In the genomic region with DNA sequence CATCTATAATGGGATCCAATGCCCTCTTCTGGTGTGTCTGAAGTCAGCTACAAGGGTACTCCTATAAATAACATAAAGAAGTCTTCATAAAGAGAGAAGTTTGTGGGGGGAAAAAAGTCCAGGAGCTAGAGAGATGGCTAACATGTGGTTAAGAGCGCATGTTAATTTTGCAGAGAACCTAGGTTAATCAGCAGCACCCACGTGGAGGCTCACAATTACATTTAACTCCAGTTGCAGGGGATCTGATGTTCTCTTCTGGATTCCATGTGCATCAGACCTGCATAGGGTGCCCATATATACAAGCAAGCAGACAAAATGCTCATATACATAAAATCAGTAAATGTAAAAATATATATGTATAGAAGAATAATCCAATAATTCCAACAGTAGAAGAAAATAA, we compare ENCODE assay signal across 10 mouse cellular contexts. TPM values are rescaled to one million over a fixed set of nuclear protein-coding genes. Genes with fewer than 3 reads are reported as not detected.
DNase-seq lines count a peak whose midpoint lies in the region; ATAC-seq and TF ChIP-seq lines count a peak whose summit lies in the region.
"Had no signal": no experiment of that assay in that cellular context is flagged by ENCODE, and none has a peak within 500 bp of the region (broad histone marks: within the 10 kb centered on the region; RNA-seq: fewer than 3 reads in every experiment).

No protein-coding gene starts in this region.

- DNase-seq in kidney, adult 18-20 months = no peak
- no peak for DNase-seq in left cerebral cortex, adult 8-10 months (ENCODE audit: low spot score in 2 of 2)
- no peak for DNase-seq in left cerebral cortex, postnatal 4 days
- DNase-seq: kidney, postnatal 10 days; thymus, adult 2 months had no signal

- H3K9me3 ChIP-seq in kidney, embryonic 16.5 days (ENCODE audit: low read length) = no peaks in the 10 kb centered on the region
- no peaks in the 10 kb centered on the region for H3K9me3 ChIP-seq in embryonic facial prominence, embryonic 13.5 days
- no peaks in the 10 kb centered on the region for H3K9me3 ChIP-seq in intestine, postnatal 0 days (ENCODE audit: control insufficient read depth)
- H3K9me3 ChIP-seq in neural tube, embryonic 13.5 days = no peaks in the 10 kb centered on the region

- H3K4me2 ChIP-seq in kidney, embryonic 16.5 days (replicated peaks; ENCODE audit: low read depth, low read length) = peak overlapping the region; percentile 85
- peak overlapping the region; percentile 77 for H3K4me2 ChIP-seq in embryonic facial prominence, embryonic 13.5 days
- H3K4me2 ChIP-seq in intestine, postnatal 0 days (replicated peaks; ENCODE audit: low read depth) = peak overlapping the region; percentile 82
- peak overlapping the region; percentile 94 for H3K4me2 ChIP-seq in neural tube, embryonic 13.5 days

- no peak for TF ChIP-seq CTCF in intestine, postnatal 0 days (IDR thresholded peaks at IDR 0.05; ENCODE audit: low read depth)

- H3K9ac ChIP-seq in kidney, embryonic 16.5 days (replicated peaks; ENCODE audit: low read length) = peak overlapping the region; percentile 60; the same call in 1 of the 2 replicates
- H3K9ac ChIP-seq in embryonic facial prominence, embryonic 13.5 days = 0 out of 2 replicates have a peak overlapping the region, but pooled peaks have one; percentile 1
- no peak overlapping the region for H3K9ac ChIP-seq in intestine, postnatal 0 days (ENCODE audit: low read depth, low read length)
- no peak overlapping the region for H3K9ac ChIP-seq in neural tube, embryonic 13.5 days

- H3K4me3 ChIP-seq in kidney, embryonic 16.5 days (ENCODE audit: low read length) = peak overlapping the region; percentile 36
- H3K4me3 ChIP-seq in embryonic facial prominence, embryonic 13.5 days = peak overlapping the region; percentile 96
- peak overlapping the region; percentile 78; the same call in 1 of the 2 replicates for H3K4me3 ChIP-seq in intestine, postnatal 0 days (ENCODE audit: low read depth, low read length)
- peak overlapping the region; percentile 74 for H3K4me3 ChIP-seq in neural tube, embryonic 13.5 days

- peaks cover 15% of the 10 kb centered on the region; the same call in 1 of the 2 replicates for H3K36me3 ChIP-seq in kidney, embryonic 16.5 days (ENCODE audit: insufficient read depth, low read length)
- H3K36me3 ChIP-seq in embryonic facial prominence, embryonic 13.5 days = peaks cover 25% of the 10 kb centered on the region
- peaks cover 16% of the 10 kb centered on the region for H3K36me3 ChIP-seq in intestine, postnatal 0 days (ENCODE audit: control insufficient read depth, insufficient read depth)
- H3K36me3 ChIP-seq in neural tube, embryonic 13.5 days = peaks cover 24% of the 10 kb centered on the region

- intact Hi-C loops in left cerebral cortex, postnatal 4 days (cut with DNase I) = no loop called here

- ATAC-seq in kidney, embryonic 16.5 days (ENCODE audit: low FRiP score, low TSS enrichment) = no peak
- no peak for ATAC-seq in embryonic facial prominence, embryonic 13.5 days (ENCODE audit: insufficient number of reproducible peaks, insufficient read depth, low FRiP score, low TSS enrichment, low read depth)
- ATAC-seq in intestine, postnatal 0 days = no peak
- no peak for ATAC-seq in neural tube, embryonic 13.5 days (ENCODE audit: low read depth)
- no peak for ATAC-seq in megakaryocyte progenitor cell, adult 5-6 weeks (replicated peaks; ENCODE audit: poor library complexity)

- WGBS in kidney, embryonic 16.5 days = 52% methylated on average over 2 of the region's 2 CpGs
- 52% methylated on average over 2 of the region's 2 CpGs for WGBS in embryonic facial prominence, embryonic 13.5 days
- 35% methylated on average over 2 of the region's 2 CpGs for WGBS in intestine, postnatal 0 days
- 64% methylated on average over 2 of the region's 2 CpGs for WGBS in neural tube, embryonic 13.5 days

- peaks cover 42% of the 10 kb centered on the region for H3K4me1 ChIP-seq in kidney, embryonic 16.5 days (ENCODE audit: insufficient read depth, low read length)
- peaks cover 36% of the 10 kb centered on the region for H3K4me1 ChIP-seq in embryonic facial prominence, embryonic 13.5 days
- H3K4me1 ChIP-seq in intestine, postnatal 0 days (replicated peaks; ENCODE audit: control insufficient read depth, insufficient read depth, low read length) = 0 out of 2 replicates have a peak, but pooled peaks cover 19% of the 10 kb centered on the region
- H3K4me1 ChIP-seq in neural tube, embryonic 13.5 days (replicated peaks) = peaks cover 56% of the 10 kb centered on the region

- H3K27ac ChIP-seq in kidney, embryonic 16.5 days (ENCODE audit: low read length) = no peak overlapping the region
- no peak overlapping the region for H3K27ac ChIP-seq in embryonic facial prominence, embryonic 13.5 days
- H3K27ac ChIP-seq in intestine, postnatal 0 days (ENCODE audit: low read depth, low read length) = no peak overlapping the region
- H3K27ac ChIP-seq in neural tube, embryonic 13.5 days (replicated peaks) = no peak overlapping the region

- no peaks in the 10 kb centered on the region for H3K27me3 ChIP-seq in kidney, embryonic 16.5 days (ENCODE audit: insufficient read depth, low read length)
- no peaks in the 10 kb centered on the region for H3K27me3 ChIP-seq in embryonic facial prominence, embryonic 13.5 days
- no peaks in the 10 kb centered on the region for H3K27me3 ChIP-seq in intestine, postnatal 0 days (replicated peaks; ENCODE audit: control insufficient read depth, insufficient read depth, low read length)
- no peaks in the 10 kb centered on the region for H3K27me3 ChIP-seq in neural tube, embryonic 13.5 days

RNA-seq across cellular contexts. Expression of a gene that starts 2.6 kb away (rescaled TPM):
- 20.7 and 20.8 TPM in 2 replicates for polyA plus RNA-seq in kidney, embryonic 16.5 days (2015; fragmentation: Nextera tagmentation; extraction: Ambion mirVana)
- polyA plus RNA-seq in embryonic facial prominence, embryonic 13.5 days (2015; fragmentation: Nextera tagmentation; extraction: Ambion mirVana) = 28.4 and 30.3 TPM in 2 replicates
- 10.6 and 11.3 TPM in 2 replicates for polyA plus RNA-seq in intestine, postnatal 0 days (2015; fragmentation: Nextera tagmentation; extraction: Ambion mirVana)
- polyA plus RNA-seq in neural tube, embryonic 13.5 days (2015; fragmentation: Nextera tagmentation; extraction: Ambion mirVana) = 27.7 and 29.6 TPM in 2 replicates
- 58.1 and 58.5 TPM in 2 replicates for total RNA-seq in megakaryocyte progenitor cell, adult 5-6 weeks (2015)
- 63.6 and 72.5 TPM in 2 replicates for total RNA-seq in megakaryocyte progenitor cell, adult 5-6 weeks (2017)
- total RNA-seq in left cerebral cortex, adult 8-10 months (2022) = 100 to 1,000 TPM; 112 to 132 (median 120) TPM
- total RNA-seq in left cerebral cortex, postnatal 4 days (2021) = 100 to 1,000 TPM; 168 to 170 TPM

RNA-seq across cellular contexts. Expression of a gene that starts 15.4 kb away (rescaled TPM):
- polyA plus RNA-seq in kidney, embryonic 16.5 days (2015; fragmentation: Nextera tagmentation; extraction: Ambion mirVana) = 14.7 and 17.1 TPM in 2 replicates
- polyA plus RNA-seq in embryonic facial prominence, embryonic 13.5 days (2015; fragmentation: Nextera tagmentation; extraction: Ambion mirVana) = 4.3 and 4.6 TPM in 2 replicates
- 17.4 and 20.6 TPM in 2 replicates for polyA plus RNA-seq in intestine, postnatal 0 days (2015; fragmentation: Nextera tagmentation; extraction: Ambion mirVana)
- 4.9 and 5.1 TPM in 2 replicates for polyA plus RNA-seq in neural tube, embryonic 13.5 days (2015; fragmentation: Nextera tagmentation; extraction: Ambion mirVana)
- total RNA-seq in megakaryocyte progenitor cell, adult 5-6 weeks (2015) = 0.37 and 0.39 TPM in 2 replicates
- 0.98 and 1.2 TPM in 2 replicates for total RNA-seq in megakaryocyte progenitor cell, adult 5-6 weeks (2017)
- total RNA-seq in left cerebral cortex, adult 8-10 months (2022) = 1 to 10 TPM; 3.3 to 4.9 (median 3.9) TPM
- total RNA-seq in left cerebral cortex, postnatal 4 days (2021) = 1 to 10 TPM; 2.7 to 3.5 TPM

RNA-seq across cellular contexts. Expression of a gene that starts 26.2 kb away (rescaled TPM):
- 56.8 and 58.8 TPM in 2 replicates for polyA plus RNA-seq in kidney, embryonic 16.5 days (2015; fragmentation: Nextera tagmentation; extraction: Ambion mirVana)
- polyA plus RNA-seq in embryonic facial prominence, embryonic 13.5 days (2015; fragmentation: Nextera tagmentation; extraction: Ambion mirVana) = 49.3 and 49.5 TPM in 2 replicates
- polyA plus RNA-seq in intestine, postnatal 0 days (2015; fragmentation: Nextera tagmentation; extraction: Ambion mirVana) = 10.0 and 10.8 TPM in 2 replicates
- polyA plus RNA-seq in neural tube, embryonic 13.5 days (2015; fragmentation: Nextera tagmentation; extraction: Ambion mirVana) = 18.7 and 22.8 TPM in 2 replicates
- total RNA-seq in megakaryocyte progenitor cell, adult 5-6 weeks (2015) = 14.3 and 16.9 TPM in 2 replicates
- total RNA-seq in megakaryocyte progenitor cell, adult 5-6 weeks (2017) = 15.5 and 23.7 TPM in 2 replicates
- total RNA-seq in left cerebral cortex, adult 8-10 months (2022) = 10 to 100 TPM; 23.4 to 26.9 (median 24.4) TPM
- total RNA-seq in left cerebral cortex, postnatal 4 days (2021) = 10 to 100 TPM; 16.1 to 18.7 TPM

RNA-seq across cellular contexts. Expression of a gene that starts 29.5 kb away (rescaled TPM):
- polyA plus RNA-seq in kidney, embryonic 16.5 days (2015; fragmentation: Nextera tagmentation; extraction: Ambion mirVana) = 72.7 and 75.5 TPM in 2 replicates
- 60.5 and 65.9 TPM in 2 replicates for polyA plus RNA-seq in embryonic facial prominence, embryonic 13.5 days (2015; fragmentation: Nextera tagmentation; extraction: Ambion mirVana)
- 21.9 and 25.6 TPM in 2 replicates for polyA plus RNA-seq in intestine, postnatal 0 days (2015; fragmentation: Nextera tagmentation; extraction: Ambion mirVana)
- 54.1 and 57.1 TPM in 2 replicates for polyA plus RNA-seq in neural tube, embryonic 13.5 days (2015; fragmentation: Nextera tagmentation; extraction: Ambion mirVana)
- total RNA-seq in megakaryocyte progenitor cell, adult 5-6 weeks (2015) = 45.1 and 46.4 TPM in 2 replicates
- 67.5 and 80.6 TPM in 2 replicates for total RNA-seq in megakaryocyte progenitor cell, adult 5-6 weeks (2017)
- total RNA-seq in left cerebral cortex, adult 8-10 months (2022) = 10 to 100 TPM; 58.6 to 61.1 (median 59.1) TPM
- total RNA-seq in left cerebral cortex, postnatal 4 days (2021) = 10 to 100 TPM; 34.4 to 38.2 TPM

RNA-seq across cellular contexts. Expression of a gene that starts 49.0 kb away (rescaled TPM):
- 0.07 TPM in 1 of 2 replicates, not detected in the other for polyA plus RNA-seq in kidney, embryonic 16.5 days (2015; fragmentation: Nextera tagmentation; extraction: Ambion mirVana)
- not detected in 2 replicates for polyA plus RNA-seq in embryonic facial prominence, embryonic 13.5 days (2015; fragmentation: Nextera tagmentation; extraction: Ambion mirVana)
- polyA plus RNA-seq in intestine, postnatal 0 days (2015; fragmentation: Nextera tagmentation; extraction: Ambion mirVana) = 0.08 and 0.09 TPM in 2 replicates
- not detected in 2 replicates for polyA plus RNA-seq in neural tube, embryonic 13.5 days (2015; fragmentation: Nextera tagmentation; extraction: Ambion mirVana)
- total RNA-seq in megakaryocyte progenitor cell, adult 5-6 weeks (2015) = 2.2 and 4.5 TPM in 2 replicates
- total RNA-seq in megakaryocyte progenitor cell, adult 5-6 weeks (2017) = 0.37 and 0.46 TPM in 2 replicates
- 1 to 10 TPM in 3 of 4 experiments, under 1 TPM in 1; 0.85 to 2.0 (median 1.7) TPM for total RNA-seq in left cerebral cortex, adult 8-10 months (2022)
- total RNA-seq in left cerebral cortex, postnatal 4 days (2021) = under 1 TPM; 0.46 to 0.48 TPM

Comparison
In these comparisons a context has a peak if more than half of its experiments do, and no peak if none do; other contexts are left out.
1. H3K4me3 ChIP-seq: peak in every context shown above with its lines; median percentile 96 in embryonic facial prominence, embryonic 13.5 days; 78 in intestine, postnatal 0 days; 74 in neural tube, embryonic 13.5 days; 36 in kidney, embryonic 16.5 days.
2. H3K9ac ChIP-seq: peak in kidney, embryonic 16.5 days (single experiment) and embryonic facial prominence, embryonic 13.5 days (single experiment); none in intestine, postnatal 0 days (single experiment) and neural tube, embryonic 13.5 days (single experiment).
3. Peak in every context shown above with its lines, with median percentiles within 50 percentile points of each other: H3K4me2 ChIP-seq.